Mouse (Mus musculus) macrophage (primary cell): ENCODE data around the gene Ptchd4. TPM values are rescaled to one million over a fixed set of nuclear protein-coding genes. Genes with fewer than 3 reads are reported as not detected.

Source experiments
- H3K27ac ChIP-seq: fragments of 350-480 bp; formaldehyde crosslinking; 2 replicates; pipeline ENCODE4 v1.9.0; 2021
- H3K36me3 ChIP-seq: fragments of 350-480 bp; formaldehyde crosslinking; 2 replicates; pipeline ENCODE4 v1.9.0; 2021; ENCODE audit errors: inconsistent target
- H3K4me3 ChIP-seq: fragments of 350-480 bp; formaldehyde crosslinking; 2 replicates; pipeline ENCODE4 v1.9.0; 2021; ENCODE audit errors: inconsistent target
- H3K79me2 ChIP-seq: fragments of 350-480 bp; formaldehyde crosslinking; 2 replicates; pipeline ENCODE4 v1.9.0; 2021; ENCODE audit errors: inconsistent target
- WGBS: methylation state at CpG from one replicate; pipeline ENCODE4 v1.1.7; 2026; ENCODE audit warnings: inconsistent platforms; ENCODE audit not compliant: missing documents; 5-methylcytosine and 5-hydroxymethylcytosine counted together
- polyA plus RNA-seq: library from polyadenylated mRNA; stranded (reverse); fragments of 250-400 nt; gene quantifications from 3 replicates; pipeline ENCODE4 v1.2.4, GENCODE M21; 2018; ENCODE audit warnings: inconsistent platforms
- total RNA-seq, 78 experiments: library from RNA; depleted of rRNA; stranded (reverse); fragments of 250-400 nt; gene quantifications; 1 replicate in 9 of 78; 2 replicates in 24 of 78; 3 replicates in 43 of 78; 4 replicates in 2 of 78; pipeline ENCODE4 v1.2.4; 2018; ENCODE audit warnings: inconsistent platforms in 56 of 78

Ptchd4 gene
- not detected for total RNA-seq (2018; cell fraction: chromatin; rRNA removed)
- not detected for total RNA-seq (2018; cell fraction: cytosol; rRNA removed)
- total RNA-seq (2018; cell fraction: nucleus; rRNA removed), result not detected
- not detected in 3 replicates for polyA plus RNA-seq

DNA sequence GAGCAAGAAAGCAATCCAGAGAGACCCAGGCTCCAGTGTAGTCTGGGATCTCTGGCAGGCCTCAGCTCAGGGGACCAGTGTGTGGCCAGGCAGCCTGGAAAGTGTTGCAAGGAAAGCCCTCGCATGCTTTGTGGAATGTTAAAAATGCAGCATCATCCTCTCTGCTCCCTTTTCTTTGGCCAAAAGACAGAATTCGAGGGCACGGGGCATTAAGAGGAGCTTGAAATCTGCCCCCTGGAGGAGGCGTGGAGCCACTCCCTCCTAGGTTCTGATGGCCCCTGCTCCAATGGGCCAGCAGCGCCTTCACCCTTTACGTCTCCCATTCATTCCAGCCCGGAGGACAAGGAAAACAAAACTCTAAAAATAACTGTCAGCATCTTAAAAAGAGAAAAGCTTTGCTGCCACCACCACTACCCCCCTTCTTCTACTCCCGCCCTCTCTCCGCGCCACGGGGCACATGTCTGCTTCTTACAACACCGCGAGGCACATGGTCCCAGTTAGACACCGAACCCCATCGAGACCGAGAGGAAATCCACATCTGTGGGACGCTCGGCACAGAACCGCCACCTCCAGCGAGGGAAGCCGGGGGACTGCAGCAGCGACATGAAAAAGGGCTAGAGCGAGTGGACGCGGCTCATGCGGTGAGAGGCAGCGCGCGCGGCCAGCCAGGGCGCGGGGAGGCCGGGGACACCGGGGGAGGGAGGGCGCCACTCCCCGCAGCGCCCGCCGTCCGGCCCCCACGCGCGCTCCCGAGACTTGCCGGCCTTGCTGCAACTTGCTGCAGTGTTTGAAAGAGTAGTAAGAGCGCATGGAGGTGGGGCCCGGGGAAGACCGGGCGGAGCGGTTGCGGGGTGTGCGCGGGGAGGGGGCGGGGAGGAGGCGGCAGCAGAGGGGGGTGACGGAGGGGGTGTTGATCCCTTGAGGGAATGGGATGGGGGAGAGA lies at the start of gene Ptchd4:
TSS of gene Ptchd4 (plus strand) at position 279 of the 943 bp plus-strand sequence.
- no peak within 1 kb of the TSS for H3K4me3 ChIP-seq
- H3K27ac ChIP-seq, result no peak within 1 kb of the TSS
- WGBS, result 5% methylated on average over 48 of the region's 56 CpGs

DNA sequence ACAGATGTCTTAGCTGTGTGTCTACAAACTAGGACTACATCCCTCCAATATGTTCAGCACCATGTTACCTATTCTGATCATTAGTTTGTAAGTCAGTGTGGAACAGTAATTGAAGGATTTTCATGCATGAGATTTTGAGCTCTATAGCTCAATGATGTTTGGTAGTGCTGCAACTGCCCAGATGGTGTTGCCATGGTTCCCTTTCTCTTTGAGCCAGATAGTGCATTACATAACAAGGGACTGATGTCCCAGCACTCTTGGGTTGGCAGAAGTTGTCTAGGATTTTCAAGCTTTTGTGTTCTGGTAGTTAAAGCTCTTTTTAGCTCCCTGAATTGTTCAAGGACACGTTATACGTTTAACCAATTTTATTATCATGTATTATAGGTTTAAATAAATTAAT lies 38.9 kb upstream of the Ptchd4 start:
- Histone ChIP-seq H3K4me3 (no peak overlapping the region), H3K79me2 (no peaks in the 10 kb centered on the region), H3K27ac (no peak overlapping the region), H3K36me3 (no peaks in the 10 kb centered on the region)
- WGBS, result 71% methylated on average over 2 of the region's 2 CpGs

More for the DNA sequence above, at the start of gene Ptchd4:
- H3K79me2 ChIP-seq, result no peaks in the 10 kb centered on the region
- no peaks in the 10 kb centered on the region for H3K36me3 ChIP-seq

DNA sequence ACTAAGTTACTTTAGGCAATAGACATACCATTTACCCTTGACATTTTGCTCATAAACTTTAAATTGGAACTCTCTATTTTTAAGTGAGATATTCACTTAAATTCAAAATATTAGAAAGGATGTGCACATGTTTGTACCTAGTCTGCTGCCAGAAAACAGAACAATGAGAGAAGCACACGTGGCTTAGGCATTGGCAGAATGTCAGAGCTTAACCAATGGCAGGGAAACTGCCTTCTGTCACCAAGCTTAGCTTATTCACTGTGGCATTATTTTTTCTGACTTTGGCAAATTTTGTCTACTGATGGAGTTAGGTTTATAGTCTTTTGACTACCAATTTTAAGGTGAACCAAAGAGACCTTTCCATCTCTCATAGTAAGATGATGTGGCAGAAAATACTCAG lies 31.4 kb upstream of the Ptchd4 start:
- H3K27ac ChIP-seq, result no peak overlapping the region
- H3K79me2 ChIP-seq, result no peaks in the 10 kb centered on the region
- 57% methylated on average over 1 of the region's 1 CpGs for WGBS
- H3K36me3 ChIP-seq, result no peaks in the 10 kb centered on the region
- H3K4me3 ChIP-seq, result no peak overlapping the region

DNA sequence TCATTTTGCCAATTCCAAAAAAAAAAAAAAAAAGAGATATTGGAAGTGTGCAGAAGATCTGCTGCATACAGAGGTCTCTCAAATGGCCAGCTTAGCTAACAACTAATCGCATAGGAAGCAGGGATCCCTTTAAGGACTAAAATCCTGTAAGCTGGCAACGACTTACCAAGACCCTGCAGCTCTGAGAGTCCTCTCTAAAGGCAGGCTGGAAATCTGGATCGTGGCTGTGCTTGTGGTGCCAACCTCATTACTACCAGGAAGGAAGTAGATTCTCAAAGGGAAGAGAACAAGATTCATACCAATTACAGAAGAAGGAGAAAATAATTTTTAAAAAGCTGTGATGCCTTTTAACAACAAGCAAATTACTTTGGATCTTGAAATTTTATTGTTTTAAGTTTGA lies 29.5 kb upstream of the Ptchd4 start:
- WGBS, result 66% methylated on average over 3 of the region's 3 CpGs
- Histone ChIP-seq H3K4me3 (no peak overlapping the region), H3K36me3 (no peaks in the 10 kb centered on the region), H3K79me2 (no peaks in the 10 kb centered on the region), H3K27ac (no peak overlapping the region)

DNA sequence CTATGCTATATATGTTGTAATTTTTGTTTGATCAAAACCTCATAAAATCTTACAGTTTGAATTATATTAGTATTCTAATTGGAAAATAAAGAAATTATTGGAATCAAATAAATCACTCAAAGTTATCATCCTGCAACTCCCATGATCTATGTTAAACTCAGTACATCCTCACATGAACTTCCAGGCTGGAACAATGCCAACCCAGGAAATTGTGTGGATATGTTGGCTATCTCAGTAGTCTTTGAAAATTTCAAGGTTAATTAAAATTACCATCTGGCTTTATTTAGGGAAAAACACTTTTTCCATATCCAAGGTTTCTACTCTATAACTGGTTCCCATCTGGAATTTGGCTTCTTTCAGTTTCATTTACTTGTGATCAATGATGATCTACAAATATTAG lies 25.4 kb upstream of the Ptchd4 start:
- H3K36me3 ChIP-seq, result no peaks in the 10 kb centered on the region
- no peak overlapping the region for H3K4me3 ChIP-seq
- no peak overlapping the region for H3K27ac ChIP-seq
- H3K79me2 ChIP-seq, result no peaks in the 10 kb centered on the region

DNA sequence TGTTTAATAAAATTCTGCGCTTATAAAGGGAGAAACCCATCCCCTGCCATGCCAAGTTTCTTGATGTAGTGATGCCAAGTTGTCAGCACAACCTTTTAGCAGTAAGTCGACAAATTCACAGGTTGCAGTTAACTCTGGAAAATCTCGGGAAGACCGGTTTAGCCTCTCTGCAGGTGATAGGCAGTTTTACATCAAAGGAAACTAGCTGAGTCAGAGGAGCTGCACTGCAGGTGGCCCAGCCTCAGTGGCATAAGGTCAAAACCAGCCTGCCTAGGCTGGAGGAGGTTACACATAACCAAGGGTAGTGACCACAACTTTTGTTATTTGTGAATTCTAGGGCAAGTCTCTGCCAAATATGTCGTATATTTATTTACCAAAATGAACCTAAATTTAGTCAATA lies 24.0 kb upstream of the Ptchd4 start:
- WGBS, result 47% methylated on average over 5 of the region's 5 CpGs
- Histone ChIP-seq H3K4me3 (no peak overlapping the region), H3K27ac (no peak overlapping the region), H3K79me2 (no peaks in the 10 kb centered on the region), H3K36me3 (no peaks in the 10 kb centered on the region)

DNA sequence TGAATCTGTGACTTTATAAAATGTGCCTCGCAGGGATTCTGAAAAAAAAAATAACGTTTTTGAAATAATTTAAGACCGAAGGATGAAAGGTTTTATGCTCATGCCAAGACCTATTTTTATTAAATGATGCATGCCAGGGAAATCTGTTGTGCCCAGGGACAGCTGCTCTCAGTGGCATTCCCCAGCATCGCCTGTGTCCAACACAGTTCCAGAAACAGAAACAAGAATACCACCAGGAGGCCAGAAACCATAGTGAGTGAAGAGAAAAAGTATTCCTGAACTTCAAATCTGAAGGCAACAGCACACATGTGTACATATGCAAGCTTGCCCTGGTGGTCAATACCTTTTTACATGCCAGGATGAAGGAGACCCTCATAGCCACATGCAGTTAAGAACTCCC lies 17.8 kb upstream of the Ptchd4 start:
- H3K27ac ChIP-seq, result no peak overlapping the region
- no peaks in the 10 kb centered on the region for H3K79me2 ChIP-seq
- no peak overlapping the region for H3K4me3 ChIP-seq
- 80% methylated on average over 4 of the region's 4 CpGs for WGBS
- H3K36me3 ChIP-seq, result no peaks in the 10 kb centered on the region

DNA sequence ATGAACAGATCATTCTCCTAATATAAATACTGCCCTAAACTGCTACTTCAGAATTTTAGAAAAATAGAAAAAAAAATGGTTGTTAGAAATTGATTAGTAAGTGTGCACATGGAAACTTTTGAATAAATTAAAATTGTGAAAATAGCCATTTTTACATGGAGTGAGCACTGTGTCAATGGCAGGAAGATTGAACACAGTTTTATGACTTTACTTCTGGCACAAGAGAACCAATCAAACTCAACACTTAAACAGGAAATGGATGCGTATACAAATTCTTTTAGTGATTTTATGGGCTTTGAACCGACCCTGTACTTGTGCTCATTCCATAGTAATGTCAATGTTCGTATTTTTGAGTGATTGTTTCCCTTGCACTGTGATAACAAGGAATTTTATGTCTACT lies 16.1 kb upstream of the Ptchd4 start:
- 43% methylated on average over 3 of the region's 3 CpGs for WGBS
- Histone ChIP-seq H3K27ac (no peak overlapping the region), H3K36me3 (no peaks in the 10 kb centered on the region), H3K4me3 (no peak overlapping the region), H3K79me2 (no peaks in the 10 kb centered on the region)

DNA sequence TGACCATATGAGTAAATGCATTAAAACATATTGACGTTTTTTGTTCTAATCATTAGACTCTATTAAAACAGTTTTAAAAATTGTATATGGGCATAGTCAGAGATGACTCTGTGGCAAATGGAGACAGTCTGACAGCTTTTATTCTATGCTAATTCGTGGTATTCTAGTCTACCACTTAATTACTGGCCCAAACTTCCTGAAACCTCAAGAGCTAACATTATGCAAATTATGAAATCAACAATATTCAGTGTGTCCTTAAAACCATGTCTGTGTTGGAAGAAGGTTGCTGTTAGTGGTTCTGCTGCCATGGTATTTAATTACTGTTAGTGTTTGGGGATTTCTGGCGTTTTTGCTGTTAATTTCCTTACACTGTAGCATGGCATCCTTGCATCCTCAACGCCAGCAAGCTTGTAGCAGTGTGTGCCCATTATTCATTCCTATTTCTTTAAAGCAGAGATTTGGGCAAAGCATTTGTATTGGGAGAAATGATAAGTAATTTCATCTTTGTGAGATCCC lies 12.6 kb upstream of the Ptchd4 start:
- WGBS, result 75% methylated on average over 4 of the region's 4 CpGs
- Histone ChIP-seq H3K36me3 (no peaks in the 10 kb centered on the region), H3K4me3 (no peak overlapping the region), H3K79me2 (no peaks in the 10 kb centered on the region), H3K27ac (no peak overlapping the region)

DNA sequence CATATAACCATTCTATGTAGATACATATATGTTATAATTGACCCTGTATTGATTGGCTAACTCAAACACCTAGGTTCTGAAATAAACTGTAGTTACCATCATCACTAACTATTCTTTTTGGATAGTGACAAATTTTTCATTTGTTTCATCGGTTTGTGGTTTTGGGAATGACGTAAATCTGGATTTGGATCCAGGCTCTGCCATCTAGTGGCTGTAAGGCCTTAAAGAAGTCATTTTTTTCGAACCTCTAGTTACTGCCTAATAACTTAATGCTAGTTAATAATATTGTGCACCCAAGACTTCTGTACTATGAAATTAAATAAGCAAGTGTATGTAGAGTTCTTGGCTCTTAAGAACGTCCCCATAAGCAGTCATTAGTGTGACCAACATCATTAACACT lies 11.5 kb upstream of the Ptchd4 start:
- H3K4me3 ChIP-seq, result no peak overlapping the region
- H3K79me2 ChIP-seq, result no peaks in the 10 kb centered on the region
- H3K27ac ChIP-seq, result no peak overlapping the region
- WGBS, result 77% methylated on average over 4 of the region's 4 CpGs
- no peaks in the 10 kb centered on the region for H3K36me3 ChIP-seq

DNA sequence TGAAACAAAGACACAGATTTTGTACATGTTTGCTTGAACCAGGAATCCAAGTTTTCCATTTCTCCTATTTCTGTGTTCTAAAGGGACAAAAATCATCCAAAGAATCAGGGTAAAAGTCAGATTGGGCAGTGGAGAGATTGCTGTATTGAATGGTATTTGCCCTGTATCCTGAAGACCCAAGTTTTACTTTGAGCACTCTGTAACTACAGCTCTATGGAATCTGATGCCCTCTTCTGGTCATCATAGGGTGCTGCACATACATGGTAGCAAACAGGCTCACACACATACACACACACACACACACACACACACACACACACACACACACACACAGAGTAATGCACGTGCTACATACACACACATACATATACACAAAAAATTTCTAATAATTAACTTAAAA lies 8.7 kb upstream of the Ptchd4 start:
- H3K27ac ChIP-seq, result no peak overlapping the region
- H3K79me2 ChIP-seq, result no peaks in the 10 kb centered on the region
- H3K4me3 ChIP-seq, result no peak overlapping the region
- H3K36me3 ChIP-seq, result no peaks in the 10 kb centered on the region
- WGBS, result no CpG with 5 or more reads among the region's 1 CpGs

DNA sequence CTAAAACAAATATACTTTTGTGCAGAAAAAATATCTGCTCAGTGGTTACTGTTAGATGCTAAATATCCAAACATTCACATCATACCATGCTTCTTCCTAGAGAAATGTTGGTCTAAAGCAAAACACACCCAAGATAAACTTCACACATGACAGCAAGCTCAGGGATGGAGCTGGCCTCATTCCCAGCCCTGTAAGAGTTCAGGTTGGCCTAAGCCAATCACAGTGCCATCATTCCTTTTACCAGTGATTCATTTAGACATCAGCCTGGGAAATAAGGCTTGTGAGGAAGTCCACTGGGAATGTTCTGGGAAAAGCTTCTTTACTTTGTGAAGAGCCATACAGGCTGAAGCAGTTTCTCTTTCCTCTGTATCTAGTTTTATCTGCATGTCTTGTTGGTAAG lies 5.6 kb upstream of the Ptchd4 start:
- Histone ChIP-seq H3K79me2 (no peaks in the 10 kb centered on the region), H3K4me3 (no peak overlapping the region), H3K27ac (no peak overlapping the region), H3K36me3 (no peaks in the 10 kb centered on the region)

DNA sequence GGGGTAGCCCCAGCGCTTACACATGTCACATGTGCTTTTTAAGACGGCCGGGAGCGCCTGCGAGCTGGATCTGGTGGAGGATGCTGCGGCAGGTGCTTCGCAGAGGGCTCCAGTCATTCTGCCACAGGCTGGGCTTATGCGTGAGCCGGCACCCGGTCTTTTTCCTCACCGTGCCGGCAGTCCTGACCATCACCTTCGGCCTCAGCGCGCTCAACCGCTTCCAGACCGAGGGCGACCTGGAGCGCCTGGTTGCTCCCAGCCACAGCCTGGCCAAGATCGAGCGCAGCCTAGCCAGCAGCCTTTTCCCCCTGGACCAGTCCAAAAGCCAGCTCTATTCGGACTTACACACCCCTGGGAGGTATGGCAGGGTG lies 850 bp downstream of the Ptchd4 start:
- H3K36me3 ChIP-seq, result no peaks in the 10 kb centered on the region
- WGBS, result 4% methylated on average over 22 of the region's 22 CpGs
- no peak overlapping the region for H3K27ac ChIP-seq
- no peak overlapping the region for H3K4me3 ChIP-seq
- no peaks in the 10 kb centered on the region for H3K79me2 ChIP-seq

DNA sequence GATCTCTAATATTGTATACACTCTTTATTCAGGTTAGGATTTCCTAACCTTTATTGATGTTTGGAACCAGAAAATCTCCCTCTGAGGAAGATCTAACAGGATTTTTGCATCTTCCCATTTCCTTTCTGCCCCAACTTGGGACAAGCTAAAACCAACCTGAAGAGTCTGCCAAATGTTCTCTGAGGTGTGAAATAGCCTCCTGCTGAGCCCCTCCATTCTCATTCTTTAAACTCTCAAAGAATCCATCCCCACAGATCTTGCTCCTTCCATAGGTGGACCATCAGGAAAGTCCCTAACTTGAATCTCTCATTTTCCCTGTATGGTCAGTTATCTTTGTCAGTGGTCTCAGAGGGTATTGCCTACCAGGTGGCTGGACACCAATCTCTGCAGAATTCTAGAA lies 20.0 kb downstream of the Ptchd4 start:
- Histone ChIP-seq H3K79me2 (no peaks in the 10 kb centered on the region), H3K27ac (no peak overlapping the region), H3K36me3 (no peaks in the 10 kb centered on the region), H3K4me3 (no peak overlapping the region)

DNA sequence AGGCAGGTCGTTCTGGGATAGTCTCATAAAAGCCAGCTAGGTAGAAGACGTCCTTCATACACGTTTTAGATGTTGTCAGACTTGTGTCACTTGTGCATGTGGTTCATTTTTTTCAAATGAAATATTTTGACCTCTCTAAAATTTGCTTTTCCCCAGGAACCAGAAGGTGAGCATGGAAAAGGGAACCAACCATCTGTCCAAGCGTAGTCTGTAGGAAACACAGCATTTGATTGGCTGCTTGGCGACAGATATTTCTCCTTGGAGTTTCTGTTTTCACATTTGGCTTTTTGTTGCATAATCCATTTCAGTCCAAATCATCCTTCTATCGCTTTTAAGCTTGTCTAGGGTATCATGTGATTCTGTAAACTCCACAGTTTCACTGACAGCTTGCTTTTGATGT lies 20.8 kb downstream of the Ptchd4 start:
- whole genome bisulfite sequencing, result 72% methylated on average over 6 of the region's 6 CpGs
- Histone ChIP-seq H3K36me3 (no peaks in the 10 kb centered on the region), H3K79me2 (no peaks in the 10 kb centered on the region), H3K4me3 (no peak overlapping the region), H3K27ac (no peak overlapping the region)

DNA sequence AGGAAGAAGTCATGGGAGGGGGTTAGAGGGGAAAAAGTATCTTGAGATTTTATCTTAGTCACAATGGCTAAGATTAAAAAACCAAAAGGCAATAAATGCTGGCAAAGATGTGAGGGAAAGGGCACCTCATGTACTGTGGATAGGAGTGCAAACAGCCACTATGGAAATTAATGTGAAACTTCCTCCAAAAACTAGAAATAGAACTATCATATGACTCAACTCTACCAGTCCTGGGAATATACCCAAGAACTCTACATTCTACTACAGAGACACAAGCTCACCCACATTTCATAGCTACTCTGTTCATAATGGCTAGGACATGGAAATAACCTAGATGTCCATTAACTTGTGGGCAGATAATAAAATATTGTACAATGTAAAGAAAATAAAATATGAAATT lies 30.3 kb downstream of the Ptchd4 start:
- Histone ChIP-seq H3K27ac (no peak overlapping the region), H3K79me2 (no peaks in the 10 kb centered on the region), H3K4me3 (no peak overlapping the region), H3K36me3 (no peaks in the 10 kb centered on the region)
